Mouse (Mus musculus) neural tube, embryonic 11.5 days (tissue): ENCODE measurements around the gene 4930523C07Rik. TPM values are rescaled to one million over a fixed set of nuclear protein-coding genes. Genes with fewer than 3 reads are reported as not detected.

Experiments used
- ATAC-seq: fragments of 200-750 bp; cut with Nextera tagmentation; 2 replicates; pipeline ENCODE4 v1.8.0; 2017; ENCODE audit warnings: moderate number of reproducible peaks, mild to moderate bottlenecking, moderate TSS enrichment, moderate library complexity; ENCODE audit not compliant: insufficient read depth, low FRiP score, low TSS enrichment
- DNase-seq: peaks from one replicate; pipeline ENCODE4 v3.0.0-alpha.2; 2015; ENCODE audit warnings: low spot score
- H3K27ac ChIP-seq: fragments of 300-500 bp; sonication (generic); 2 replicates; pipeline ENCODE4 v1.5.1; 2014; ENCODE audit warnings: low read depth, mild to moderate bottlenecking, low read length
- H3K27me3 ChIP-seq: fragments of 300-500 bp; sonication (generic); 2 replicates; pipeline ENCODE4 v1.6.1; 2014; ENCODE audit warnings: mild to moderate bottlenecking, low read length, mixed read lengths; ENCODE audit not compliant: control insufficient read depth, insufficient read depth
- H3K36me3 ChIP-seq: fragments of 300-500 bp; sonication (generic); 2 replicates; pipeline ENCODE4 v1.6.1; 2014; ENCODE audit warnings: mild to moderate bottlenecking, low read length, moderate library complexity, mixed read lengths; ENCODE audit not compliant: control insufficient read depth, insufficient read depth
- H3K4me1 ChIP-seq: fragments of 300-500 bp; sonication (generic); 2 replicates; pipeline ENCODE4 v1.6.1; 2014; ENCODE audit warnings: low read length, mixed read lengths; ENCODE audit not compliant: control insufficient read depth, insufficient read depth
- H3K4me2 ChIP-seq: fragments of 300-500 bp; sonication (generic); 2 replicates; pipeline ENCODE4 v1.6.1; 2014; ENCODE audit warnings: low read depth, mild to moderate bottlenecking, moderate library complexity
- H3K4me3 ChIP-seq: fragments of 300-500 bp; sonication (generic); 2 replicates; pipeline ENCODE4 v1.5.1; 2014; ENCODE audit warnings: low read depth, low read length
- H3K9ac ChIP-seq: fragments of 300-500 bp; sonication (generic); 2 replicates; pipeline ENCODE4 v1.6.1; 2014; ENCODE audit warnings: mild to moderate bottlenecking, low read length
- H3K9me3 ChIP-seq: fragments of 300-500 bp; sonication (generic); 2 replicates; pipeline ENCODE4 v1.6.1; 2016; ENCODE audit warnings: low read length; ENCODE audit not compliant: control insufficient read depth
- WGBS: fragments of 180-500 bp; shearing (Covaris S2); extraction: QIAGEN DNeasy Blood & Tissue Kit; methylation state at CpG from one replicate; pipeline ENCODE4 v1.1.7; 2014; 5-methylcytosine and 5-hydroxymethylcytosine counted together
- polyA plus RNA-seq: library from polyadenylated mRNA; unstranded; fragments of >200 nt; fragmentation: Nextera tagmentation; extraction: Ambion mirVana; gene quantifications from 2 replicates; pipeline ENCODE4 v1.2.1, GENCODE M21; 2014

Gene 4930523C07Rik
- polyA plus RNA-seq, 1 experiment from 2014 or later, result 2.2 TPM

DNA sequence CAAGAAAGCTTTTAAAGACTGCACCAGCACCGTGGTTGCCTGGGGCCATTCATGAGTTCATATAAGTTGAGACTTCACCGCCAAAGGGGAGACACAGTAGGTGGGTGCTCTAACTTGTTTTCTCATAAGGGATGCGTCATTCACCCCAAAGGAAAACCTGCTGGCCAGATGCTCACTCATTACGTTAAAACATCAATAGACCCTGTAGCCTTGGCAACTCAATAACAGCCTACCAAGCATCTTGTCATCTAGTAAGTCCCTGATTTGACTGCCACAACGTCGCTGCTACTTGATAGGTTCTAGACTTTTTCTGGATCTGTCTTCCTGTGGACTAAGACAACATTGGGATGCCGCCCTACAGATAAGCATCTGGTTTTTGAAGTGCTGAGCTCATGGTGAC, 1.8 kb upstream of the 4930523C07Rik start:
- Histone ChIP-seq H3K4me3 (no peak overlapping the region), H3K27me3 (no peaks in the 10 kb centered on the region), H3K9ac (no peak overlapping the region), H3K9me3 (no peaks in the 10 kb centered on the region), H3K27ac (no peak overlapping the region), H3K4me2 (no peak overlapping the region), H3K36me3 (no peaks in the 10 kb centered on the region), H3K4me1 (no peaks in the 10 kb centered on the region)
- ATAC-seq (no peak), DNase-seq (no peak)
- 70% methylated on average over 7 of the region's 7 CpGs for whole genome bisulfite sequencing

DNA sequence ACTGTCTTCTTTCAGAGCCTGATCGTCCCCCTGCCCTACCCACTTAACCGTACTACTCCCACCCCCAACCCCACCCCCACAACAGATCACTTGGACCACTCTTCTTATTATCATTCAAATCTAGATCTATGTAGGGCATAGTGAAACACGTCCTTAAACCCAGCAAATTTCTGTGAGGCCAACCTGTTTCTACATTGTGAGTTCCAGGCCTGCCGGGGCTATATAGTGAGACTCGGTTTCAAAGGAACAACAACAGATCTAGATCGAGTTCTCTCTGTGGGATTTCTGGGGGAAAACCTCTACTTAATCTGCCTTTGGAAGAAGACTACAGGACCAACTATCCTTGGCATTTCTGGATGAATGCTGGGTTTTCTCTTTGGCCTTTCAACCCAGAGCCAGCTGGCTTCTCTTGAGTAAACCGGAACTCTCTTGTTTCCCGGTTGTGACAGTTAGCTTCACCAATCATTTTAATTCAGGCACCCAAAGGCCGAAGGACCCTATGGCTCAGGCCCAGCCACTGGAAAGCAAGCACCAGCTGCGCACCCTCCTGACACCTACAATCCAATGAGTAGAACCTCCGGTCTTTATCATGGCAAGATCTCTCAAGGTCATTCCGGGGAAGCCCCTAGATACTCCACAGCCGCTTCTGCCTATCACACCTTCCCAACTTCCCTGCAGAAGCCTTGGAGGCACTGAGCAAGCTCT, 759 bp upstream of the 4930523C07Rik start:
- ATAC-seq, result no peak
- H3K4me3 ChIP-seq, result no peak overlapping the region

DNA sequence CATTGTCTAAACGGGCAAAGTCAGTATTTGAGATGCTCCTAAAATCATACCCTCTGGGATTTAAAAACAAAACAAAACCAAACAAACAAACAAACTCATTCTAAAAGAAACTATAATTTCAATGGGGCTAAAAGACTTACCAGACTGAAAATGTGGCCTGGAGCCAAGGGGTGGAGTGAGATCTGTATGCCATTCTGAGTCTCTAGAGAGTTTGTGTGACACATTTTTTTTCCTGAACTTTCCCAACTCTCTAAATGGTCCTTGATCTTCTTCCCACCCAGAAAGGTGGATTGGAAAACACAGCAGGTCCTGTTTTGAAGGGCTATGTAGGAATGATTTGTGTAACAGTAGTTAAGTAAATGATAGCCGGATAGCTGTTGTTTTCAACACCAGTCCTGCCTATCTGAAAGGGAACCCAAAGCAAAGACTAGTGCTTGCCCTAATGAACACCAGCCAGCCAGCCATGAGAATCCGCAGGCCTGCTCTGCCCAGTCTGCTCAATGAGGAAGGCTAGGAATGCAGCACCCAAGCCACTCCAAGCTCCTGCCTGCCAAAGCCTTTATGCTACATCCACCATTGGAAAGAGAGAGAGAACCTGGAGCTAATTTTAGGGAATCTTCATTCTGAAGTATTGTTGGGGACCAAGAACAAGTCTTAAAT, 1.0 kb downstream of the 4930523C07Rik start:
- 70% methylated on average over 3 of the region's 3 CpGs for WGBS
- Histone ChIP-seq H3K9me3 (no peaks in the 10 kb centered on the region), H3K9ac (no peak overlapping the region), H3K27me3 (no peaks in the 10 kb centered on the region), H3K4me2 (peak overlapping the region; percentile 65; the same call in 1 of the 2 replicates), H3K27ac (no peak overlapping the region), H3K4me3 (no peak overlapping the region), H3K4me1 (no peaks in the 10 kb centered on the region), H3K36me3 (no peaks in the 10 kb centered on the region)
- ATAC-seq, result no peak
- no peak for DNase-seq

More for the DNA sequence above, 759 bp upstream of the 4930523C07Rik start:
- H3K9ac ChIP-seq, result no peak overlapping the region
- H3K9me3 ChIP-seq, result no peaks in the 10 kb centered on the region
- no peak overlapping the region for H3K27ac ChIP-seq
- DNase-seq, result no peak
- WGBS, result 93% methylated on average over 13 of the region's 13 CpGs
- H3K4me2 ChIP-seq, result no peak overlapping the region
- no peaks in the 10 kb centered on the region for H3K36me3 ChIP-seq
- no peaks in the 10 kb centered on the region for H3K27me3 ChIP-seq
- no peaks in the 10 kb centered on the region for H3K4me1 ChIP-seq

DNA sequence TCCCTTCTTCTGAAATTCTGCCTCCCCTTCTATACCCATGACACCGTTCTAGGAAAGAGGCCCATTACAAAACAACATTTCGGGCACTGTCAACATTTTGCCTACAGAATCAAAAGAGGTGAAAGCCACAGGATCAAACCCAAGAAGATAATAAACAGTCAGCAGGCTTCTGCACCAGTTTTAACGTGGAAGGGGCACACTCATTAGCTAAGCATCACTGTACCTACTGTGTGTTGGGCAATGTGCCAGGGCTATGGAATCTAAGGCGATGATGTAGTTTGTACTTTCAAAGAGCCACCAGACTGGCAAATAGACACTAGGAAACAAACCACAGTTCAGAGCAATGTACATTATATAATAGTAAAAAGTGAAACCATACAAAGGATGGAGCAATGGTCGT, 1.8 kb downstream of the 4930523C07Rik start:
- Histone ChIP-seq H3K4me2 (no peak overlapping the region), H3K36me3 (no peaks in the 10 kb centered on the region), H3K9ac (no peak overlapping the region), H3K9me3 (no peaks in the 10 kb centered on the region), H3K4me1 (no peaks in the 10 kb centered on the region), H3K27me3 (no peaks in the 10 kb centered on the region), H3K27ac (no peak overlapping the region), H3K4me3 (no peak overlapping the region)
- 86% methylated on average over 5 of the region's 5 CpGs for WGBS
- ATAC-seq (no peak), DNase-seq (no peak)

DNA sequence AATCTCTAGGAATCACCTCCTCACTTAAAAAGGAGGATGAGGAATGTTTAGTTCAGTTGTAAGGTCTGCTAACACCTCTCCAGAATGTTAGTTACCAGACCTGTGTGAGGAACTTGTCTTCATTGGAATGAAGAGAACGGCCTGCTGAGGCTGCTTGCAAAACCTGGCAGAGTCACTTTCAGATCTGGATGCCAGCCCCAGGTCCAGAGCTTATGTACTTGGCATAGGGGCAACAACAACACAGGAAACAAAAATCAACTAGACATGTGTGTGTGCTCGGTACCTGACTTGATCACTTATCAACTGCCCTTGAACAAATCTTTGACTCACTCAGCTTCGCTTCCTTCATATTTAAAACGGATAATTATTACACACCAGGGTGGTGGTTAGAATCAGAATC, 2.6 kb downstream of the 4930523C07Rik start:
- 87% methylated on average over 4 of the region's 4 CpGs for WGBS
- H3K4me3 ChIP-seq, result no peak overlapping the region
- H3K9me3 ChIP-seq, result no peaks in the 10 kb centered on the region
- no peak overlapping the region for H3K9ac ChIP-seq
- no peak overlapping the region for H3K4me2 ChIP-seq
- no peaks in the 10 kb centered on the region for H3K36me3 ChIP-seq
- H3K27me3 ChIP-seq, result no peaks in the 10 kb centered on the region
- ATAC-seq, result no peak
- DNase-seq, result no peak
- no peaks in the 10 kb centered on the region for H3K4me1 ChIP-seq
- H3K27ac ChIP-seq, result no peak overlapping the region

DNA sequence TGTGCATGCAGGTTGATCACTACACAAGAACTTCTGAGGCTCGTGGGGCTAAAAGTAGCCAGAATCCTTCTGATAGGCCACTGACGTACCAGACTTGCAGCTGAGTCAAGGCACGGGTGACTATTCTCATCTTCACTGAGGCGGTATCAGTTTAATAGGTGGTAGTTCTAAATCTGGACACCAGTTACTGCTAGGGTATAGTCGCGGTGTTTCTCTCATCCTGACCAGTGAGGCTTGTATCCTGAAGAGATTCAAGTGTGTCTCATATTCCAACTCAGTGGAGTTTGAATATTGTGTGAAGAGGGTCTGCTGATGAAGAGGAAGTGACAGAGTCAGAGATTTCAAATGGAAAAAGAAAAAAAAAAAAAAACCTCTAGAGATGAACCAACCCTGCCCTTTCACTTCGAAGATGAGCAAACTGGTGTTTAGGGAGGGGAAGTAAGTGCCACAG, 3.3 kb downstream of the 4930523C07Rik start:
- Histone ChIP-seq H3K4me2 (no peak overlapping the region), H3K4me1 (no peaks in the 10 kb centered on the region), H3K9me3 (no peaks in the 10 kb centered on the region), H3K4me3 (no peak overlapping the region), H3K27me3 (no peaks in the 10 kb centered on the region), H3K9ac (no peak overlapping the region), H3K36me3 (no peaks in the 10 kb centered on the region), H3K27ac (no peak overlapping the region)
- 92% methylated on average over 7 of the region's 7 CpGs for WGBS
- no peak for ATAC-seq
- no peak for DNase-seq

DNA sequence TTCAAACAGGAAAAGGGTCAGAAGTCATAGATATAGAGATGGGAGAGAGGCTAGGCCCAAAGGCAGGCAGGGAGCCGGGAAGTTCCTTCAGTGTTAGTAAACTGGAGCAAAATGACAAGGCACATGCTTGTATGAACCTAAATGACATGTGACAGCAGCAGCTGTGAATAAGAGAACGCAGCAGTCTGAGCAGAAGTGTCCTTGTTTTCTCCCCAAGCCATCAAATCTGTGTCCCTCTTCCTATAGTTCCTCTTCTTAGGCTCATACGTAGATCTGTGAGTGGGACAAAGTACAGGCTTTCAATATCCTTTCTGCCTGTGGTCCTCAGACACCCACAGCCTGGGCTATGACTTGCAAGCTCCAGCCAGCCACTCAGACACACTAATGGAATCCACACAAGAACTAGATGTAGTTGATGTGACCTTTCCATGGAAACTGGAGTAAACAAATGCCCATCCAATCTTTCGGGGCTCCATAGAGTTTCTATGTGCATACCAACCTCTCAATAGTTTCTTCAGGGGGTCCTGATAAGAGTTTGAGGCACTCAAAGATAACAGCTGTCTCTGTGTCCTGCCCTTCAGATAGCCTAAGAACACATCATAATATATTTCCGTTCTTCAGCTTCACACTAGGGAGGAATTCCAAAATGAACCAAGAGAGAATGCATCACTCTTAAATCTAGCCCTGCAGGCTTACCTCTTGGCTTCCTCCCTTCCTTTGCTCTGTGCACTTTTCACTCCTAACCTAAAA, 5.1 kb downstream of the 4930523C07Rik start:
- H3K9ac ChIP-seq, result no peak overlapping the region
- WGBS, result 86% methylated on average over 5 of the region's 5 CpGs
- no peak overlapping the region for H3K4me3 ChIP-seq
- ATAC-seq (no peak), DNase-seq (no peak)
- H3K27me3 ChIP-seq, result no peaks in the 10 kb centered on the region
- H3K4me2 ChIP-seq, result no peak overlapping the region
- H3K4me1 ChIP-seq, result no peaks in the 10 kb centered on the region
- no peaks in the 10 kb centered on the region for H3K36me3 ChIP-seq
- H3K27ac ChIP-seq, result no peak overlapping the region
- no peaks in the 10 kb centered on the region for H3K9me3 ChIP-seq

DNA sequence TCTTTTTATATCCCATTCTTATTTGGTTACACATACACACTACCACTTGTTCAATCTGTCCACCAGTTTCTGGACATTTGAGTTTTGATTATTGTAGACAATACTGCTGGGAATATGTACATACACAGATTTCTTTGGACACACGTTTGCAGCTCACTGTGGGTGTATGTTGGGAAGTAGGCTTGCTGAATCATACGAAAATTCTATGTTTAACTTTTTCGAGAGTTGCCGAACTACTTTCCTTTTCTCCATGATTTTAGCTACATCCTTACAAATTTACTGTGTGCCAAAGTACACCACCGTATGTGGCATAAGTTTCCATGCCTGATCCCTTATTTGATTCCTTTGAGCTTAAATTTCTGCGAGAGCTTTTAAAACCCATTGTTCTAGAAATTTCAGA, 6.7 kb downstream of the 4930523C07Rik start:
- DNase-seq, result no peak
- H3K27me3 ChIP-seq, result no peaks in the 10 kb centered on the region

More for the DNA sequence above, 6.7 kb downstream of the 4930523C07Rik start:
- Histone ChIP-seq H3K4me1 (no peaks in the 10 kb centered on the region), H3K4me2 (no peak overlapping the region), H3K27ac (no peak overlapping the region), H3K9ac (no peak overlapping the region), H3K36me3 (no peaks in the 10 kb centered on the region), H3K9me3 (no peaks in the 10 kb centered on the region), H3K4me3 (no peak overlapping the region)
- 88% methylated on average over 6 of the region's 6 CpGs for WGBS
- no peak for ATAC-seq
